Mouse (Mus musculus) c-Kit-positive CD71-positive TER-119-positive erythroid progenitor cells, embryonic 14.5 days (primary cell): Measurements from ENCODE around the gene Rbfox2.

Source experiments
- DNase-seq: peaks from one replicate; pipeline ENCODE4 v3.0.0-alpha.2; 2013; ENCODE audit warnings: low spot score

Rbfox2 gene

DNA sequence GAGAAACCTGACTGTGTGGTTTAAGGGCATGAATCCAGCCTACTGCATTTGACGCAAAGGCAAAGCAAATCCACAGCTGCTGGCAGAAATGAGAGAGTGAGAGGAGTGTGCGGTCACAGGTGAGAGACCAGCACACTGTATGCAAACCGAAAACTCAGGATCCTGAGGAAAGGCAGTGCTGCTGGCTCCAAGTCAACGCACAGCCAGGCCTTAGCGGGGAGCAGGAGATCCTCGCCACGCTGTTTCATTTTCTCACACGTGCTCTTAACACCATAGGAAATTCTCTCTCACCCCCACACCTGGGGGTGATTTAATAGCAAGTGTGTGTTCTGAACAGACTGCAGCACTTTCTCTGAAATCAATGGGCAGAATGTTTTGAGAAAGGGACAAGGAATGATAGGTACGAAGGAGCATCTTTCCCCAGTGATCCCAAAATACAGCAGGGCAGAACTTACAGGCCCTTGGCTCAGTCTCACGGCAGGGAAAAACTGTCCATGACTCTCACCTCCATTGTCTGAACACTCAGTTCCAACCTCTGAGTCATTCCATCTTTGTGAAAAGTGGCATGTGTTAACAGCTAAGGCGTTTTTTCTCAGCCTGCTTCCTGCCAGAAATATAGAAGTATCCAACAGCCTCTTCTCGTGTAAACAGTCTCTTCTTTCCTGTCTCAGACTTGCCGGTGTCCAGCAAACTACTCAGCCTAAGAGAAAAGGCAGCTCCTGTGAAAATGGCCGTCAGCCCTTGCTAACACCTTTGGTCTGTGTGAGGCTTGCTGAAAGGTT lies 114.5 kb downstream of the Rbfox2 start:
- DNase-seq, result no peak

GRCm38 (mm10) chr15:77186096-77186495 lies 120.7 kb downstream of the Rbfox2 start:
- DNase-seq, result no peak

DNA sequence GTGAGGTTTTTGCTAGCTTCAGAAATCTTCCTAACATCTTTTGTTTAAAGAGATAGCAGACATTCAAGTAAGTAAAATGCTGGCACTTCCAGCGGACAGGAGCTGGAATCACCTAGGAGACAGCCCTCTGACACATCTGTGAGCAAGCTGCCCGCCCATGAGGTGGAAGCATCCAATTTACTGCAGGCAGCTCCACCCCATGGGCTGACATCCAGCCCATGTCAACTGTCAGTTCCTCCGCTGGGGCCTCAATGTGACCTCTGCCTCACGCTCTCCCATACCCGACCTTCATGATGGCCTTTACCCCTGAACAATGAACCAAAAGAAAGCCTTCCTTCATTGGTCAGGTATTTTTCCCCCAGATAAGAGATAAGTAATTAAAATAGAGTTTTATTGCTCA lies 121.2 kb downstream of the Rbfox2 start:
- no peak for DNase-seq

DNA sequence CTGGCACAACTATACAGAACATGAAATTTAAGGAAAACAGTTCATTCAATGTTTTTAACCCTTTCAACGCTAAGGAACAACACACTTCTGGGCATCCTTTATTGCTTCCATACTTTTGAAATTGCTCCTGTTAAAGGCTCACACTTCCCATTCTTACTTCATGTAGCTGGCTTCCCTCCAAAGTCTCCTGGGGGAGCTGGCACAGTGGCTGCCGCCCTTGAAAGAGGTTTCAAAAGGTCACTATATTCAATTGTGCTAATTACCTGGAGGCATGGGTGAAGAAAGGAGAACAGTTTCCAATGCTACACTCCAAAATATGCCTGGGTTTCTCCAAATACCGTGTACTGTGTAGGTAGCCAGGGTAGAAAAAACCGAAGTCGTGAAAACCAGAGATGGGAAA lies 124.0 kb downstream of the Rbfox2 start:
- no peak for DNase-seq

DNA sequence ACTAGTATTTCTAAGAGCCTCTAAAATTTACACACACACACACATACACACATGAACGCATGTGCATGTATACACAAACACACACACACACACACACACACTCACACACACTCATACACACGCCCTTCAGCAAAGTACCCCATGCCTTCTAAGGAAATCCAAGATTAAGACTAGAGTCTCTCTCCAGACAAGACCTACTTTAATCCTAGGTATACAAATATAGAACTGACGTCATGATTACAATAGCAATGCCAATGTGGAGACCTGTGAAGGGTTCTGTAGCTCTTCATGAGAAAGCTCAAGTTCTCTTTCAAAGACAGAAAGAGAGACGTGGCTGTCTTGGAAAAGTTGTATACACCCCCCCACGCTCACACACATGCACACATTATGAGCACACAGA lies 132.8 kb downstream of the Rbfox2 start:
- no peak for DNase-seq

- no peak for DNase-seq
These were observed 134.4 kb downstream of the Rbfox2 start for GRCm38 (mm10) chr15:77172414-77172813.

GRCm38 (mm10) chr15:77168781-77169180 lies 138.0 kb downstream of the Rbfox2 start:
- no peak for DNase-seq

DNA sequence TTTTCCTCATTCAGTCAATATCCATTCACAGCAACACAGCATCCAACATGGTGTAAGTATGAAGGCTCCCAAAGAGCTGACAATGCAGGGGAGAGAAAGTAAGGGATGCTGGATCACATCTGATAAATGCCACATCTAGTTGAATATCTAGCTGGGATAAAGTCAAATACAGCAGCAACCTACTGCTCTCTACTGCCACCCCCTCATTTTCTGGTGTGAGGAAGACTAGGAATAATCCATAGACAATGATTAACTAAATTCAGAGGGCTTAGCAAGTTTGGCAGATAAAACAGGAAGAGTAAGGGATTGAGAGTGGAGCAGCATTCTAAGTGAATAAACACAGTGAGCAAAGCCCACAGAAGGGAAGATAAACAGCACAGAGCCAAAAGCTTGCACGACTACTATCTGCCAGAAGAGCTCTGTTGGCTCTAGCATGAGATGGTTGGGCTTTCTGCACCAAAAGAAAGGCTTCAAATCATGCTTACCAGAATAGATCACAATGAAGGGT lies 140.5 kb downstream of the Rbfox2 start:
- no peak for DNase-seq

DNA sequence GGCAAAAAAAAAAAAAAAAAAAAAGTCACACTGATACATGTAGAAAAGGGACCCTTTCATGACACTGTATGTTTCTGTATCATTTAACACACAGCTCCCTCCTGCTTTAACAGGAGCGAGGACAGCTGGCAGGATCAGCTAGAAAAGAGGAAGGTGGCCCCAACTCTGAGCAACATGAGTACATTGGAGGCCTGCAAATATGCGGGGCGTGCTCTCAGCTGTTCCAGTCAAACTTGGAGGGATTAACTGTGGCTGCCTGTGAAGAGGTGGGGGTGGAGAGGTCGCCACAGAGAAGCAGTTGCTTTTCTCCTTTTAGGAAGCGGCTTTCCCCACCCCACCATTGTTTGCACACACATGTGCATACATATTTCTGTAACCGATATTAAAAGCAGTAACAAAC lies 143.5 kb downstream of the Rbfox2 start:
- DNase-seq, result no peak

GRCm38 (mm10) chr15:77162931-77163330 lies 143.9 kb downstream of the Rbfox2 start:
- DNase-seq, result no peak

- DNase-seq, result no peak
These were observed 145.4 kb downstream of the Rbfox2 start for GRCm38 (mm10) chr15:77161382-77161781.

GRCm38 (mm10) chr15:77160848-77161247 lies 146.0 kb downstream of the Rbfox2 start:
- no peak for DNase-seq

GRCm38 (mm10) chr15:77156525-77156924 lies 150.3 kb downstream of the Rbfox2 start:
- DNase-seq, result no peak

DNA sequence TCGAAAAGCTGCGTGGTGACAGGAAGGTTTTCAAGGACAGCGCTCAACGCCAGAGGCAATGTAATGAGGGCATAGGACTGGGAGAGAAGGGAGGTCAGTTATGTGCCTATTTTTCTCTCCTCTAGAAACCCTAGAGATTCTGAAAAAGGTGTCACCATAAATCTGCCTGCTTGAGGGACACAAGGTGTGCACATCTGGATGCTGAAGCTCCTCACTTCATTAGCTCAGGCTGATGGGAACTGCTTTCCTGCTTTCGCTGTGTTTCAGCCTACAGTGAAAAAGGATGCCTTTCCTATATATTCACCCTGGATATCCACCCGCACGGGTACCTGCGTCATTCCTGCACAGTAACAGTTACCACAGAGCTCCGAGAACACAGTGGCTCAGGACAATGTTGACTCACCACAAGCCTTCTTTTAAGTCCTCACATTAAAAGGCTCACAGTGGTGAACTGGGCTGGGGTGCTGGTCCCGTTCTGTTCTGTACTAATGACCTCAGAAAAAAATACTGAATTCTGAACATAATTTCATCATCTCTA lies 152.5 kb downstream of the Rbfox2 start:
- no peak for DNase-seq

DNA sequence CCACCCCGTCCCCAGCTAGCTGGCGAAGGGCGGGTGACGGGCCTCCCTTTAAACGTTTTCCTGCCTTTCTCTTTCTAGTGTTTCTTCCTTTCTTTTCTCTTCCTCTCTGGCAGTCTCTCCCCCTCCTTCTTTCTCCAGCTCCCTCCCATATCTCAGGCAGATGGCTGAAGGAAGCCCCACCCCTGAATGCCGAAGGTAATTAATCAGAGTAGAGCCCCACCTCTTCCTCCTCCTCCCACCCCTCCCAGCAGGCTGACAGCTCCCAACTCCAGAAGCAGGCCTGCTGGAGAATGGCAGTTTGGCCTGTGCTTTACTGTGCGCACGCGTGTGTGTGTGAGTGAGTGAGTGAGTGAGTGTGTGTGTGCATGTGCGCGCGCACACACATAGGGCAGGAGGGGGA lies 153.2 kb downstream of the Rbfox2 start:
- DNase-seq, result no peak

- DNase-seq, result no peak
These were observed 153.7 kb downstream of the Rbfox2 start for GRCm38 (mm10) chr15:77153088-77153546.

DNA sequence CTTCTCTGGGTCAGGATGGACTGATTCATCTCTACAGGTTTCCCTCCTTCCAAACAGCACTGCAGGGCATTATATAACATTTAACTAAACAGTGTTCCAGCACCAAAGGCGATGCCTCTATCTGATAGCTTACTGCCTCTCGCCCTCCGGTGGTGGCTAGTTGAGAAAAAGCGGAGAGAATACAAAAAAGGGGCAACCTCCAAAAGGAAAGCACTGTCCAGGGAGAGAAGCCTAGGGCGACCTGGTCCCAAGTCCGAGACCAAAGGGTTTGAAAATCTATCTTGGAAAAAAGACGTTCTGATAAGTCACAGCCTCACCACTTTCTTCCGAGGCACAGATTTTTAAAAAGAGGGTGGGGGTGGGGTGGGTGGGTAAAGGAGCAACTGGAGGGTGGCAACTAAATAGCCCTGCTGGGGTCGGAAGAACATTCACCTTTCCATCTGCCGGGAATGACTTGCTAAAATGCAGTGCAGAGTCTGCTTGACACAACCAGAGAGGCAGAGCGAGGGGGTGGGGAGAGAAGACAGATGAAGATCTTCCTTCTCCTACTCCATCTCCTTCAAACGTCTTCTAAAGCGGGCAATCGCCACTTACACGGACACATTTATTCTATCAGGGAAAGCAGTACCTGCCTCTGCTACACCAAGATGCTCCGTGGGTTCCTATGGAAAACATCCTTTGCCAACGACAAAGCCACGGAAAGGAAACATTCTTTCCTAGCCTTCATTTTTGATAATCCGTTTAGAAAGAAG lies 154.3 kb downstream of the Rbfox2 start:
- no peak for DNase-seq

GRCm38 (mm10) chr15:77151816-77152215 lies 155.0 kb downstream of the Rbfox2 start:
- DNase-seq, result no peak

DNA sequence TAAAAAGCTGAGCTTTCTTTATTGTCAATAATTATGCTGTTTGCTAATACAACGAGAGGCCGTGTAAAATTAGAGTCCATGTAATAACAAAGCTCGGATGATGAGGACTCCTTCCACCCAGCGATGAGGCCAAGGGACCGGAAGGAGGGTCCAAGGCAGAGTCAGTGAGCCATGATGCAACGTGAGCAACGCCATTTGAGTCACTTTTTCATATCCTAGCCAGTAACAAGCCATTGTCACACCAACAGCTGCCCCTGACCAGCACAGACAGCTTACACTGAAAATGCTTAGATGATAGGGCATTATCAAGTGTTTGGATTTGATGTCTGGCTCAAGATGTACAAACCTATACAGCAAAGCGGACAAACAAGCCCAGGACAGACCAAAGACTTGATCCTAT lies 155.6 kb downstream of the Rbfox2 start:
- no peak for DNase-seq

DNA sequence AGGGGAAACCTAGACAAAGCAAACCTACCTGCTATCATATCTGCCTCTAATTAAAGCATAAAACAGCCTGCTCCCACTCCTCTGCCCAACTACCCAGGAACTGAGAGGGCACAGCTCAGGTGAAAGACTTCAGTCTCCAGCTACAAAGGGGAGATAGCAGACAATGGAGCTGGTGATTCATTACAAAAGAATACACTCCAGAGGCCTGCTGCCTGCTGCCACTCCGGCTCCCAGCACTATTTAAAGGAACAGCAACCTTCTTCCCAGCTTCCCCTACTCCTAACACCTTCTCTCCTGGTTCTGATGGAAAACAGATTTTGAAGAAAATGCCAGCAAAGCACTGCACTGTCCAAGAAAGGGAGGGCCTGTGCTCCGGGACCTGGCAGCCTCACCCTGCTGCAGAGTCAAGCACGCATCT lies 156.4 kb downstream of the Rbfox2 start:
- no peak for DNase-seq

DNA sequence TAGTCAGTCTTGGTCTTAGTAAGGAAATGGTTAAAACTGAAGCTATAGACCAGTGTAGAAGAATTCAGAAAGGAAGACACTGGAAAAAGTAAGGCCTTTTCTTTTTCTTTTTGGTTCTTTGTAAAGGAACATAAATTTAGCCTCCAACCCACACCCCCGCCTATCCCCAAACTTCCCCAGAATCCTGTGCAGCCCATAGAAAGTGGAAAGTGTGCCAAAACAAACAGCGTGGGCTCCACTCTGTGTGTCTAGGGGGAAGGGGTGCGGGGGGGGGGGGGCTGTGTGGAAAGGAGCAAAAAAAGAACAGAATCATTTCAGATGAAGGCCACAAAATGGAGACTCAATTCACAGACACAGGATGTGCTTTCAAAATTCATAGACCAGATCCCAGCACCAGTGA lies 156.8 kb downstream of the Rbfox2 start:
- no peak for DNase-seq

DNA sequence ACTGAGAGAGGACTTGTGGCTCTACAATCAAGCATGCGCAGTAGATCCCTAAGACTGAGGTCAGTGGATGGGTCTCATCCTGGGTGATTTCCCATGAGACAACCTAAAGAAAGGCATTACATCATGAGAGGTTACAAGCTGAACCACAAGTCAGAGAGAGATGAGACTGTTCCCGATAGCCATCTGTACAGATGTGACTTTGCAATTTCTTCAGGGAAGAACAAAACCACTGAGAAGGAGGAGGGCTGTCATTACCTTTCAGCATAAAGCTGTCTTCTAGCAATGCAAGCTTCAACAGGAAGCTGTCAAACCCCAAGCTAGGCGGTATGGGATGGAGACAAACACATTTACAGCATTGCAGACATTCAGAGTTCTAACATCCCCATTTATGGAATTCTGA lies 157.3 kb downstream of the Rbfox2 start:
- no peak for DNase-seq

DNA sequence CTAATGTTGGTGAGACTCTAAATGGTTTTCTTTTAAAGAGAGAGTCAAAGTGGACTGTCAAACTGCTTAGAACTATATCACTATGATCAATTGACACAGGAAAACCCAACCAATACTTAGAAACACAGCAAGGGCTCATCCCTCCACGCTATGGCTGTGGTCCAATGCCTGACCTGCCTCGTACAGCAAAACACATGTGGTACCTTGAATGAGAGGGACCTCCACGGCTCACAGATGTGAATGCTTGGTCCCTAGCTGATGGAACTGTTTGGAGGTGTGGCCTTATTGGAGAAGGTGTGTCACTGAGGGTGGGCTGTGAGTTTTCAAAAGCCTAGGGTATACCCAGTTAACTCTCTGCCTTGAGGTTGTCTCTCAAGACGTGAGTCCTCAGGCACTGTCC lies 159.9 kb downstream of the Rbfox2 start:
- DNase-seq, result no peak
